Mouse (Mus musculus) left cerebral cortex, postnatal 10 days (tissue): ENCODE data around the gene Ppp1r18. TPM values are rescaled to one million over a fixed set of nuclear protein-coding genes. Genes with fewer than 3 reads are reported as not detected.
"Not testable (repeated sequence)": the region's sequence is repeated elsewhere in the genome, so short reads cannot be mapped to it uniquely, and the experiment has no call there.

Experiments used
- DNase-seq, 2 experiments: peaks; one replicate each; pipeline ENCODE4 v3.0.0; 2021 to 2022; ENCODE audit warnings: low spot score in 2 of 2, mixed read lengths in 1 of 2; ENCODE audit errors: extremely low spot score in 1 of 2
- intact Hi-C: fragments of 180-260 bp; cut with DNase I; formaldehyde crosslinking; loops from one replicate; pipeline ENCODE4 v1.15.1; 2025
- total RNA-seq, 2 experiments: library from RNA; stranded (reverse); gene quantifications; 2 replicates each; pipeline ENCODE4 v1.2.3; 2021

Gene Ppp1r18
- total RNA-seq, 2 experiments from 2014 or later, result 20.6 to 23.6 TPM

- DNase-seq, result peak in 1 of 2 experiments; percentile 46
- intact Hi-C loops, result loop anchor here (2.0 kb wide), 1 partner anchor 37 kb away; no protein-coding TSS in a partner anchor
These were observed 29.8 kb upstream of the Ppp1r18 start for GRCm38 (mm10) chr17:35835424-35836140.

GRCm38 (mm10) chr17:35836178-35836965 lies 29.0 kb upstream of the Ppp1r18 start:
- DNase-seq, result peak; percentile 87 to 89
- intact Hi-C loops, result loop anchor here (2.0 kb wide), 1 partner anchor 36 kb away; no protein-coding TSS in a partner anchor

- intact Hi-C loops, result loop anchor here (2.0 kb wide), 1 partner anchor 36 kb away; no protein-coding TSS in a partner anchor
- DNase-seq, result peak; percentile 76 to 94
These were observed 28.4 kb upstream of the Ppp1r18 start for GRCm38 (mm10) chr17:35836991-35837422.

- intact Hi-C loops, result loop anchor here (2.0 kb wide), 1 partner anchor 35 kb away; no protein-coding TSS in a partner anchor
These were observed 27.9 kb upstream of the Ppp1r18 start for GRCm38 (mm10) chr17:35837487-35837886.

GRCm38 (mm10) chr17:35838122-35838544 lies 27.3 kb upstream of the Ppp1r18 start, which contains the start of gene Tubb5:
Gene Tubb5 (minus strand): TSS chr17:35838306.
- intact Hi-C loops, result no loop called here
- DNase-seq, result peak; percentile 96 to 98

More at GRCm38 (mm10) chr17:35837487-35837886, 27.9 kb upstream of the Ppp1r18 start:
- DNase-seq, result peak in 1 of 2 experiments; percentile 87

GRCm38 (mm10) chr17:35838570-35838969 lies 26.8 kb upstream of the Ppp1r18 start:
- intact Hi-C loops, result no loop called here
- no peak for DNase-seq

- DNase-seq, intact Hi-C loops: not testable (repeated sequence)
These were observed 26.4 kb upstream of the Ppp1r18 start for GRCm38 (mm10) chr17:35839002-35839401.

- DNase-seq, result no peak
- intact Hi-C loops, result no loop called here
These were observed 24.8 kb upstream of the Ppp1r18 start for GRCm38 (mm10) chr17:35840561-35840960.

GRCm38 (mm10) chr17:35841076-35841950 lies 24.1 kb upstream of the Ppp1r18 start, which contains the start of gene Mdc1:
Gene Mdc1 (plus strand): TSS chr17:35841515.
- intact Hi-C loops, result no loop called here
- DNase-seq, result peak; percentile 100

- intact Hi-C loops, result no loop called here
- DNase-seq, result no peak
These were observed 23.4 kb upstream of the Ppp1r18 start for GRCm38 (mm10) chr17:35842006-35842405.

- intact Hi-C loops, result no loop called here
These were observed 21.9 kb upstream of the Ppp1r18 start for GRCm38 (mm10) chr17:35843514-35843913.

GRCm38 (mm10) chr17:35848112-35848511 lies 17.3 kb upstream of the Ppp1r18 start:
- DNase-seq, result no peak
- intact Hi-C loops, result no loop called here

More at GRCm38 (mm10) chr17:35843514-35843913, 21.9 kb upstream of the Ppp1r18 start:
- DNase-seq, result no peak

GRCm38 (mm10) chr17:35850974-35851373 lies 14.4 kb upstream of the Ppp1r18 start:
- intact Hi-C loops, result no loop called here
- no peak for DNase-seq

GRCm38 (mm10) chr17:35859371-35859770 lies 6.0 kb upstream of the Ppp1r18 start:
- DNase-seq, result no peak
- intact Hi-C loops, result no loop called here

- intact Hi-C loops, result no loop called here
These were observed 5.6 kb upstream of the Ppp1r18 start for GRCm38 (mm10) chr17:35859835-35860234.

GRCm38 (mm10) chr17:35860831-35861197 lies 4.6 kb upstream of the Ppp1r18 start:
- no peak for DNase-seq

More at GRCm38 (mm10) chr17:35859835-35860234, 5.6 kb upstream of the Ppp1r18 start:
- no peak for DNase-seq

GRCm38 (mm10) chr17:35861198-35861857 lies 4.1 kb upstream of the Ppp1r18 start, which contains the start of gene Nrm:
Gene Nrm (plus strand): TSS chr17:35861318.
- intact Hi-C loops, result no loop called here
- DNase-seq, result peak; percentile 86 to 95

More at GRCm38 (mm10) chr17:35860831-35861197, 4.6 kb upstream of the Ppp1r18 start:
- intact Hi-C loops, result no loop called here
